ENCODE assay signal across 8 mouse cellular contexts in the genomic region with DNA sequence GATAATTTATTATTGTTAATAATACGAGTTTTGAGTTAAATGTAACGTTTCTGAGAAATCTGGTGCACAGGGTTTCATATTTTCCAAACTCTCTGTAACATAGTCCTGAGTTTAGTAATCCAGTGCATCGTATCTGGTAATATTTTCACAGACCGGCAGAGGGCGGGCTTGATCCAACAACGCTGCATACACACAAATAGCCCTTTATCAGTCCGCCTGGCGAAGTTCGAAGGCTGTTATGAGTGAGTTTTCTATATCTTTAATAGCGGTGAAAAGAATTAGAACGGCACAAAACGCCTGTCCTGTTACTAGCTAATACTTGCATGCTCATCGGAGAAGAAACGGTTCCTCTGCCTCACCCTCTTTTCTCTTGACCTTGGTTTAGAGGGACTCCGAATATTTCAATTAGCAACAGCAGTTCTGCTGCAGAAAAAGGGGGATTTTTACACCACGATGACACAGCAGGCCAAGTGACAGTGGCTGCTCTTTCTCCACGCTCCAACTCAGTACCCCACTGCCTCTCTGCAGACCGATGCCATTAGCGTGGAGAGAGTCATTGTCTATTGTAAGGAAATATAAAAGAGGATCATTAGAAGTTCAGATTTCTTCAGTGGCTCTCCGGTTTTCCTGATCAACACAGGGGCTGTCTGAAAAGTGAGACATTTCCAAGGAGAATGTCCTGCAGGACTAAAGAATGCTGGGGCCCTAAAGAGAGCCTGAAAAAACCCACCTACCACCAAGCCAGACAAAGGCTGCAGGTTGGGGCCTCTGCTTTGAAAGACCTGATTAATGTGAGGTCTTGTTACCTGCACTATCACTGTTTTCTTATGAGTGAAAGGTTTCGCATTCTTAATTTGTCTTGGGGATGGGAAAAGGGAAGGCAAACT.
DNase-seq lines count a peak whose midpoint lies in the region; ATAC-seq and TF ChIP-seq lines count a peak whose summit lies in the region.

No protein-coding gene starts in this region.

- H3K9ac ChIP-seq in intestine, embryonic 16.5 days (ENCODE audit: low read depth, low read length): no peak overlapping the region

- DNase-seq in thymus, adult 2 months: peak; percentile 31
- DNase-seq in thymus, adult 18-20 months: no peak
- peak; percentile 89 for DNase-seq in embryo, embryonic 10.5 days (ENCODE audit: low spot score)
- DNase-seq in gastrocnemius, postnatal 25 days: peak; percentile 7
- peak; percentile 78 to 84 for DNase-seq in left cerebral cortex, postnatal 14 days (ENCODE audit: low spot score in 2 of 2)
- peak; percentile 79 for DNase-seq in mesoderm, embryonic 11.5 days (ENCODE audit: low read depth, low spot score)
- peak; percentile 4 for DNase-seq in skeletal muscle tissue, adult 2 months (ENCODE audit: low read depth, low spot score)

- H3K4me1 ChIP-seq in thymus, adult 2 months (replicated peaks; ENCODE audit: control insufficient read depth, insufficient read depth, low read length): no peaks in the 10 kb centered on the region
- no peaks in the 10 kb centered on the region for H3K4me1 ChIP-seq in intestine, embryonic 16.5 days (ENCODE audit: control insufficient read depth, insufficient read depth, low read length)

- TF ChIP-seq POLR2A in thymus, adult 2 months (IDR thresholded peaks at IDR 0.05; ENCODE audit: control insufficient read depth, extremely low read depth, insufficient read depth, low read length, poor library complexity): no peak

- intact Hi-C loops in left cerebral cortex, postnatal 14 days (cut with DNase I): loop anchor here (5.0 kb wide), 1 partner anchor 266 kb away; no protein-coding TSS in a partner anchor

- H3K27me3 ChIP-seq in thymus, adult 2 months (ENCODE audit: control insufficient read depth, insufficient read depth, low read length): no peaks in the 10 kb centered on the region
- H3K27me3 ChIP-seq in intestine, embryonic 16.5 days (replicated peaks; ENCODE audit: control insufficient read depth, insufficient read depth, low read length): no peaks in the 10 kb centered on the region

- no peak overlapping the region for H3K27ac ChIP-seq in thymus, adult 2 months (ENCODE audit: control insufficient read depth, insufficient read depth, low read length)
- no peak overlapping the region for H3K27ac ChIP-seq in intestine, embryonic 16.5 days (ENCODE audit: low read length)

- H3K4me3 ChIP-seq in thymus, adult 2 months (ENCODE audit: control insufficient read depth, insufficient read depth, low read length): no peak overlapping the region
- peak overlapping the region; percentile 1; the same call in 1 of the 2 replicates for H3K4me3 ChIP-seq in intestine, embryonic 16.5 days (ENCODE audit: low read length)

- peak; percentile 81 for ATAC-seq in intestine, embryonic 16.5 days

- 19% methylated on average over 21 of the region's 21 CpGs for WGBS in thymus, adult 2 months
- 18% methylated on average over 21 of the region's 21 CpGs for WGBS in intestine, embryonic 16.5 days

- no peak for TF ChIP-seq CTCF in thymus, adult 2 months (IDR thresholded peaks at IDR 0.05; ENCODE audit: borderline replicate concordance, control insufficient read depth, extremely low read depth, insufficient read depth, low read length, poor library complexity)

- no peaks in the 10 kb centered on the region for H3K36me3 ChIP-seq in thymus, adult 2 months (ENCODE audit: control insufficient read depth, insufficient read depth, low read length)
- H3K36me3 ChIP-seq in intestine, embryonic 16.5 days (ENCODE audit: control insufficient read depth, insufficient read depth, low read length): no peaks in the 10 kb centered on the region

- peak overlapping the region; percentile 36; the same call in 1 of the 2 replicates for H3K4me2 ChIP-seq in intestine, embryonic 16.5 days (ENCODE audit: low read depth, low read length)

- no peaks in the 10 kb centered on the region for H3K9me3 ChIP-seq in intestine, embryonic 16.5 days (ENCODE audit: control insufficient read depth, low read length)

Comparison
In these comparisons a context has a peak if more than half of its experiments do, and no peak if none do; other contexts are left out.
1. DNase-seq: peak in thymus, adult 2 months (single experiment), embryo, embryonic 10.5 days (single experiment), gastrocnemius, postnatal 25 days (single experiment), left cerebral cortex, postnatal 14 days (2 of 2), mesoderm, embryonic 11.5 days (single experiment) and skeletal muscle tissue, adult 2 months (single experiment); none in thymus, adult 18-20 months (0 of 2).